Mouse (Mus musculus) right cerebral cortex, postnatal 10 days (tissue): ENCODE results near the gene Cdc42bpb.

Experiments used
- DNase-seq, 2 experiments: peaks; one replicate each; pipeline ENCODE4 v3.0.0; 2021; ENCODE audit warnings: low spot score in 2 of 2

The Cdc42bpb gene

DNA sequence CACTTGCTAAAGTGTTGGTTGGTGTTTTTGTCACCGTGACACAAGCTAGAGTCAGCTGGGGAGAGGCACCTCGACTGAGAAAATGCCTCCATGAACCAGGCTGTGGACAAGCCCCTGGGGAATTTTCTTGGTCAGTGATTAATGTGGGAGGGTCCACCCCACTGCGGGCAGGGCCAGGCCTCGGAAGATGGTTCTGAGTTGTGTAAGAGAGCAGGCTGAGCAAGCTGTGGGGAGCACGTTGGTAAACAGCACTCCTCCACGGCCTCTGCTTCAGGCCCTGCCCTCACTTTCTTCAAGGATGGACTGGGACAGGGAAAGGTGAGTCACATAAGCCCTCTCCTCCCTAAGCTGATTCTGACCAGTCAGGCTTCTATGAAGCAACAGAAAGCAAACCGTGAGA lies 36.8 kb downstream of the Cdc42bpb start:
- no peak for DNase-seq

DNA sequence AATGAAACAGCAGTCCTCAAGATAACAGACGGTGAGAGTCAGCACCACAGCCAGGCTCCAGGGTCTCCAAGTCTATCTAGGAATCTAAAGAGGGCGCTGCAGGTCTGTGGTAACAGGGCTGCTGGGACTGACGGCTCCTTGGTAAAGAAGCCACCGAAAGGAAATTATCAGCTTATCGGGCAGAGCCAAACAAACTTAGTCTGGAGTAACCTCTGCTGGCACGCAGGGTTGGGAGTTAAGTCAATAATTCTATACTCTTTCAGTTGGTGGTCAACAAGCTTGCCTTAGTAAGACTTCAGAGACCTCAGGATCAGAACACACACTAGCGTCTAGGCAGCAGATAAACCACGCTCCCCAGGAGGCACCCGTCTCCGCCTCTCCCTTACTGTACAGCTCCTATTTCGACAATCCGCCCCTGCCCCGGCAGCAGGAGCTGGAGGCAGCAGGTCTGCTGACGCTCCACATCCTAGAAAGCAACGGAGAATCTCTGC lies 39.6 kb downstream of the Cdc42bpb start:
- DNase-seq, result no peak

DNA sequence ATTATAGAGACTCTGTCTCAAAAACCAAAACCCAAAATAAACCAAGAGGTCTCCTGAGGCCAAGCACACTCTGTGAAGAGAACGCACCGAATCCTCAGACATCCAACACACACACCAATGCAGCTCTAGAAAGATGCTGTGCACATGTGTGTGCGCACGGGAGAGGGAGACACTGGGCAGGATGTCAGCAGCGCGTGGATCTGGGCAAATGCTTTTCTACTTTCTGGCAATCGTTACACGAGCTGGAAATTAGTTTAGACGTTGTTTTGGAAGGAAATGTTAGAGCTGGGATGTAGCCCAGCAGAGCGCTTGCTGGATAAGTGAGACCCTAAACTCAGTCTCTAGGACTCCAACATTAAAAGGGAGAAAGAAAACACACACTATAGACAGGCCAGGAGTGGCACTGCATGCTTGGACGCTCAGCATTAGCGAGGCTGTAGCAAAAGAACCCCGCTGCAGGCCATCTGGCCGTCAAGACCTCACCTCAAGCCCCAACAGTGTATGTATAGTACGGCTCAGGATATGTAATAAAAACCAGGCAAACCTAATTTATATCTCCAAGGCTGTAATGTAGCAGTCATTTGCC lies 44.4 kb downstream of the Cdc42bpb start:
- DNase-seq, result peak; percentile 69 to 72

DNA sequence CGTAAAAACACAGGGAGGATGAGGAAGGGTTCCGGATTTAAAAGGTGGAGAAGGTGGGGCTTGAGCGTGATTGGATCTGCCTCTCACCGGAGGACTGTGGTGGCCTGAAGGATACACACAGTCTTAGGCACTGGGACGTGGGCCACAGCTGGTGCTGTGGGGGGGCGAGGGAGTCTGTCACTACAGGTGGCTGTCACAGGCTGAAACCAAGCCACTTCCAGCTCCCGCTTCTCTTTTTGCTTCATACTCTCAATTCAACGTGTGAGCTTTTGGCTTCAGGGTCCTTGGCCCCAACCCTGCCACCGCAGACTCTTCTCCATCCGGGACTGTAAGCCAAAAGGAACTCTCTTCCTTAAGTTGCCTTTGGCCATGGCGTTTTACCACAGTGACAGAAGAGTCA lies 45.1 kb downstream of the Cdc42bpb start:
- no peak for DNase-seq

DNA sequence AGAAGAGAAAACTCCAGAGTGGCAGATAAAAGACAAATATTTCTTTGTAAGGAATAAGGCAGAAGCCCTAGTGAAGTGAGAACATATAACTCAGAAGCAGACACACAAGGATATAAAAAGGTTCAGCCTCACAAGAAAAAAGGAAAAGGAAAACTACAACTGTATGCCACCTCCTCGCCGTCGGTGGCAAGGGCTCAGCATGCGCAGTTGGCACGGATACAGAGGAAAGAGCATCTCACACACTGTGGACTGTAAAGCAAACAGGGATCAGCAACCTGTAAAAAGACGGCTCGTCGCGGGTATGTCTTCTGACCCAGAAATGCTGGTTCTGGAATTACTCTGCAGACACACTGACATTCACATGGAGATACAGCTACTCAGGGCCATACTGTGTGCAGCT lies 45.9 kb downstream of the Cdc42bpb start:
- DNase-seq, result no peak

DNA sequence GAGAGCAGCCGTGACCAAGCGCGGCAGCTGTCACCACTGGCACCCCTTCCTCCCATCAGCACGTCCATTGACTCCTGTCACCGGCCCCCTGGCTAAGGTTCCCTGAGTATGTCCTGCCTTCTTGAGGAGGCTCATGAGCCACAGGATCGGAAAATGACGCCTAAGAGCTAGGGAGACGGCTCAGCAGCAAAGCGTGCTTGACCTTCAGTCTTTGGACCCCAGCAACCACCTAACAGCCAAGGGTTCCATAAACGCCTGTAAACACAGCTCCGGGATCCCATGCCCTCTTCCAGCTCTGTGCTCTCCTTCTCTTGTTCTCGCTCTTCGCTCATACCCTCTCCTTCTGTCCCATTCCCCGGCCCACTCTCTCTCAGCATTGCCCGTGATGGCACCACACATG lies 48.2 kb downstream of the Cdc42bpb start:
- DNase-seq, result no peak

DNA sequence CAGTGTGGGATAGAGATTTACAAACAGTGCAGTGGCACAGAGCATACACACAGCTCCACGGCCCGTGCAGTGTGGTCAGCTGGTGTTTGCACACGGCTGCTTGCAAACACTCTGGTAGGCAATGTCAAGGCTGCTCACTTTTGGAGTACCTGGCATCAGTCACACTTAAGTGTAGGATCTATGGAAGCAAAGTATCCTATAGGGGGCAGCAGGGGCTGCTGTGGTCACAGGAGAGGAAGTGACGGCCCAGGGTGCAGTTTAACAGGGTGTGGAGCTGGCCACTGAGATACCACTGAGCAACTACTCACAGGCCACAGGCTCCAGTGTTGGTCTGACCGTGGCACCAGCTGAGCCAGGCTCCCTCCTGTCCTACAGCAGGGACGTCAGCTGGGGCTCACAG lies 49.2 kb downstream of the Cdc42bpb start:
- no peak for DNase-seq

DNA sequence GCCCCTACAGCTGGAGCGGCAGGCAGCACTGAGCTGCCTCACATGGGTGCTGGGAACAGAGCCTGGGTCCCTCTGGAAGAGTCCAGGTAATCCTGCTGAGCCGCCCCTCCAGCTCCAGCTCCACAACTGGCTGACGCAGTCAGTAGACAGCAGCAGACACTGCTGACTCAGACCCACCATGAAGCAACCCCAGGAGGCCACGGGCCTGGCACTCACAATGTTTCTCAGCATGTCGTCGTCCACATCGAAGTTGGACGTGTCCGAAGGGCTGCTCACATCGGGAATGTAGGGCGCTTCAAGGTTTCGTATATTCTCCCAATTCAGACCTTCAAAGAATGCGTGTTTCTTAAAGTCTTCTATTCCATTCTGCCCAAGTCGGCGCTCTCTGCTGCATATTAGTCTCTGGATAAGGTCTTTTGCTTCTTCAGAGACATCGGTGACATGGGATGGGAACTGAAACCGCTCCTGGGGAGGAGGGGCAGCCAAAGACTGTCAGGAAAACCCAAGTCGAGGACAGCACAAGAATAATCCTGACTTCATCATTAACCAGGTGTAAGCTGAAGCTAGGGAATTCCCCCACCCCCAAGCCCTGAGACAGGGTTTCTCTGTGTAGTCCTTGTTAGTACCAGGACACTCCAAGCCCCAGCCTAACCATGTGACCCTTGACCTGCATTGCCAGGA lies 51.6 kb downstream of the Cdc42bpb start:
- DNase-seq, result no peak

DNA sequence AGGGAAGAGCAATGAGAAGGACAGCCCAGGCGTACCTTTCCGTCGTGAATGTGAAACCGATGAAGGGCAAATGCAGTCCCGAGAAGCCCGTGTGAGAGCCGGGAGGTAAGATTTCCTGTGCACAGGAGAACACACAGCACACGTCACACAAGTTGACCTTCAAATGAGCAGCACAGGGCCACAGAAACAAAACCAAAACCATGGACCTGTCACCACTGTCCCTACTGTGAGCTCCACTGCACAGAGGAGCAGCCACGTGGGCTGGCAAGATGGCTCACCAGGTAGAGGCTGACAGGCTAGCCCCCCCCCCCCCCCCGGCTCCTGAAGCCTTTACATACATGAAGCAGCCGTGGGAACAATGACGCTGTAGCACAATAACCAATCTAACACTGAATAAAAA lies 52.6 kb downstream of the Cdc42bpb start:
- no peak for DNase-seq

DNA sequence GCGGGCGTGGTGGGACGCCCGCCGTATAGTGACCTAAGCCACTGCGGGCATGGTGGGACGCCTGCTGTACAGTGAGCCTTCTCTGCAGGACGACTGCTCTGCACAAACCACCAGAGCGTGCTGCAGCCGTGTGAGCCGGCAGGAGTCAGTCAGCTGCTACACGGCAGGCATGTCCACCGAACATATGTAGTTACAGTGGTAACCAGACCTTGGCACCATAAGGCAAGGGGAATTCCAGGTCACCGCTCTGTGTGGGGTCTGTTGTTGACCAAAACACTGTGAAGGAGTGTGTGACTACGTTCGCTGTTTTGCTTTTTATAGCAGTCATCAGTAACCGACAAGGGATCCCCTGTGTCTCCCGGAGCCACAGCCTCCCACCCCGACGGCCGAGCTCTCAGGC lies 53.0 kb downstream of the Cdc42bpb start:
- no peak for DNase-seq

DNA sequence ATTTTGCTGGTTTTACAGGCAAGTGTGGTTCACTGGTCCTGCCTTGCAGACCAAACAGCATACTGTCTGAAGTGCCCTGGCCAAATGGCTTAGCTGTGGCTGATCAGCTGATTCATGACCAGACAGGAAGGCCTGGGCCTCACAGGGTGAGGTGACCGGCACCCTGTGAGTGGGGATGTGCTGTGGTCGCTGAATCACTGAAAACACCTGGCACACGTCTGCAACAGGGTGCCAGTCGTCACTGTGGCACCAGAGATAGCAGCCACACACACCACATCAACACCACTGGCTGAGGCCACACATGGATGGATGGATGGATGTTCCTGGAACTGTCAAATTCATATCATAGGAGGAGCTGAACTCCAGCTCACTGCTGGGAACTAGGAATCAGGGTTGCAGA lies 54.1 kb downstream of the Cdc42bpb start:
- no peak for DNase-seq

DNA sequence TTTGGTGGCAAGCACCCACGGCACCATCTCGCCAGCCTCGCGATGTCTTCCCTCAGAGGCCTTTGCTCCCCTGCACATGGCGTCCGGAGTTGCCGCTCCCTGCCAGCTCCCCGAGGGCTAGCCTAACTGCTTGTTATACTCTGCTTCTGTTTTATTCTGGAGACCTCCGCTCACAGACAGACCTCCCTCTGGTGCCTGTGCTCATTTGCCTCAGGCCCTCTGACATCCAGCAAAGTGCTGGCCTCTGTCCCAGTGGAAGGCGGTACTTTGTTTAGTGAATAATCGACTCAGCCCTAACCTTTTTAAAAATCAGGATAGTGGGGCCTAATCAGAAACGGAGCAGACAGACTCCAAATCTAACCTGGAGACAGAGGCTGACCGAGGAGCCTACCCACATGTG lies 55.7 kb downstream of the Cdc42bpb start:
- DNase-seq, result peak in 1 of 2 experiments; percentile 61

DNA sequence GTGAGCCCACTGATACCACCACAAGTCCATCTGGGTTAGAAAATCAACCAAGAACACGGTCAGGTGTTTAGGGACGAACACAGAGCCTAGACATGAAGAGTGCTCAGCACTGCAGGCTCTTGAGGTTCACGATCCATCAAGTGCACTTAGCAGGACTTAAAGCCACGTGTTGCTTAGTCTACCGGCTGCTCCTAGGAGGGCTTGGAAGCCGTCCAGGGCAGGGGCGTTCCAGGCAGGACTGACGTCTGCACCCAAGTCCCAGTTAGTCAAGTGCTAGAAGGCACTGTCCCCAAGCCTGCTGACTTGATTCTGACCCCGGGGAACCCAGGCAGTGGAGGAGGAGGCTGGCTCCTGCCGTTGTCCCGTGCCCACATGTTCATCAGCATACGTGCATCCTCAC lies 57.0 kb downstream of the Cdc42bpb start:
- DNase-seq, result no peak

DNA sequence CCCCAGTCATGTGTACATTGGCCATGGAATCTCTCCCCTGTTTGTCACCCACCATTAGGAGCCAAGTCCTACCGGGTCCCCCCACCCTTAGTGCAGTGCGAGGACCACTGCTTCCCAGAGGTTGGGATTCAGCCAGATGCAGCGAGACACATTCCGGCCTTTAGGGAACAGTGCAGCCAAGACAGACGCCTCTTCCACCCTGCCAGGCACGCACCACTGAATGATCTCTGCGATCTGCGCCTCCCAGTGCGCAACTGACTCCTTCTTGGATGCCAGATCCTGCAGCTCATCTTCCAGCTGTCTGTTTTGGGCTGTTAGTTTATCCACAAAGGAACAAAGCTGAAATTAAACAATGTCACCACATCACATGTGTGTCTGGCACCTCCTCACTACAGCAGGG lies 59.8 kb downstream of the Cdc42bpb start:
- no peak for DNase-seq

DNA sequence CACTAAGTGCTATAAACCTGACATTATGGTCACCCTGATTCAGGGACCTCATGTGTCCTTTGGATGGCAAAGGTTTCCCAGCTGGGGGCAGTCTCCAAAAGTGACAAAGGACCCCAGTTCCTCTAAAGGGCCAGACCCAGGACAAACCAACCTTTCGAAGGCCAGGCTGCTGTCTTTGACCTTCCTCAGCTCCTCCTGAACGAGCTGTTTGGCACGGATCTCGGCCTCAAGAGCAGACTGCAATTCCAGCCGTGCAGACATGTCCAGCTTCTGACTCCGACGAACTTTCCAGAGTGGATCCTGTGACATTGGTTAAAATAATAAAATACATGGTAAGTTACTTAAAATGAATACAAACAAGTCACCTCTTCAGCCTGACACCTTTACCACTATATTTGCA lies 63.2 kb downstream of the Cdc42bpb start:
- no peak for DNase-seq

DNA sequence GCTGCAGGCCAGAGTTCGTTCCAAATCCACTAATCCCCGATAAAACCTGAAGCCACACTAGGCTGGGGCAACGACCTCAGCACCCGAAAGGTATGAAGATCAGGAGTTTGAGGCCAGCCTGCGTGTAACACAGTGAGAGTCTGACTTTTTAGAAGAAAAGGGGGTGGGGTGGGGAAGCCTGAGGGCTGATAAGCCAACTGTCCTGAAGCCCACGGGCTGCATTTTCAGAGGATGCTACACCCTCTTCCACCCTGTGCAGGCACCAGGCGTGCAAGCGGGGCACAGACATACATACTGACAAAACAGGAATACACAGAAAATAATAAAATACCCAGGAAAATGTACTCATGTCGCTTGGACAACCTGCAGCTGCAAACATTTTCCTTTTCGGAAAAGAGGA lies 65.7 kb downstream of the Cdc42bpb start:
- DNase-seq, result no peak

DNA sequence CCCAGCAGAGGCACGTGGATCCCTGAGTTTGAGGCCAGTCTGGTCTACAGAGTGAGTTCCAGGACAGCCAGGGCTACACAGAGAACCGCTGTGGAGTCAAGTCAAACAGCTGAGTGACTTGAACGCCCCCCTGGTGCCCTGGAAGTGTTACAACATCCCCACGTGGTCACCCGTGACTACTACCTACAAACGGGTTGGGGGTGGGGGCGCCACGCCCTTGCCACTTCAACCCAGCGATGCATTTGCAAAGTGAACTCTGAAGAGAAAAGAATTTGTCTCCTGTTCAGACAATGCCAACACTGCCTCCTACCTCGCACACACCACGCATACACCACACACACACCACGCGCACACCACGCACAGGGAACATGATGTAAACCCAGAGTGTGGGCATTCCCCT lies 67.6 kb downstream of the Cdc42bpb start:
- no peak for DNase-seq

DNA sequence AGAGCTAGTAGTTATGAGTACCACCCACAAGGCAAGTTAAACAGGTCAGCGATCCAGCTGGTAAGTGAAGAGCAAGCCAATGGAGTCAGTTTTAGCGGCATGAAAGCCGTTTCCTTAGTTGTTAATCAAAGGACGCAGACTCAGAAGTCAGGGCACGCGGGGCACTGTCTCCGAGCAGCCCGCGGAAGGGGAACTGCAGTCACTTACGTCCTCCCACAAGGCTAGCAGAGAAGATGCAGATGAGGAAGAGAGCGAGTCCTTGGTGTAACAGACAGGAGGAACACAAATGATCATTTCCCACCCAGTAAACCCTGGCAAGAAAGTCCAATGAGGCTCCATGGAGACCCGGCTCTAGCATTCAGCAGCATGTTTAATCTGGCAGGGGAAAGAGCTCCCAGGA lies 68.3 kb downstream of the Cdc42bpb start:
- DNase-seq, result no peak

DNA sequence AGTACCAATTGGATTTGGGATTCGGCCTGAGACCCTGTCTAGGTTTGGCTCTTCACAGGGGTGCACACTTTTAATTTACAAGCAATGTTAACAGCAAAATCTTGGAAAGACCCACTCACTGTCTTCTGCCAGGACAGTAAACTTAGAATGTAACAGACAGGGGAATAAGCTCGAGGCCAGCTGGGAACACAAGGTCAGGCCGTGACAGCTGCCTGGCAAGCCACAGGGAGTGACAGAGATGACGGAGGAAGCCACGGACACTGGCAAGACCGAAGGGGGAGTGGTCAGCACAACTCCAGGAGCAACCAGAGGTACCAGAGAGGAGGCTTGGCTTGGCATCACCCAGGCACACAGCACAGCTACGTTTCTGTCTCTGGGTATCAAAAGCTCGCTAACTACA lies 70.7 kb downstream of the Cdc42bpb start:
- DNase-seq, result no peak

DNA sequence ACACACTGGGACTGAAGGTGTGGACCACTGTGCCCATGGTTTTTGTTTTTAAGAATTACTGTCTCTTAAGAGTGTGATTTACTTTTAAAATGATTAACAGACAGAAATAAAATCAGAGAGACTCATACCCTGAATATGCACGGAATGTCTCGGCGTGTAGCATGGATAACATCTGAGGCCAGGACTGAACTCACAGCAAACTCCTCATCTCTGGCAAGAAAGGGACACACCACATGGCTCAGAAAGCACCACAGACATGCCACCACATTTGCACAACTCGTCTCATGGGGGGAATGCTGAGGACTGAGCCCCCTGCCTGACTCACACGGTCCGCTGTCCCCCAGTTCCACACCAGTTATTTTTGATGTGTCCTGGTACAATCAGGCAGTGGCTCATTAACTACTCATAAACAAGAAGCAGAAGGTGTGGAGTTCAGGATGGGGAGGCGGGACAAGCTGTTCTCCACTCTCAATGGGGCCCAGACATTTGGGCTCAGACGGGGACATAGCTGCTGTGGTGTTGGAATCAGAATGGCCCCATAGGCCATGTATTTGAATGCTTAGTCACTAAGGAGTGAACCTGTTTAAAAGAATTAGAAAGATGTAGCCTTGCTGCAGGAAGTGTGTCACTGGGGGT lies 73.7 kb downstream of the Cdc42bpb start:
- DNase-seq, result no peak

DNA sequence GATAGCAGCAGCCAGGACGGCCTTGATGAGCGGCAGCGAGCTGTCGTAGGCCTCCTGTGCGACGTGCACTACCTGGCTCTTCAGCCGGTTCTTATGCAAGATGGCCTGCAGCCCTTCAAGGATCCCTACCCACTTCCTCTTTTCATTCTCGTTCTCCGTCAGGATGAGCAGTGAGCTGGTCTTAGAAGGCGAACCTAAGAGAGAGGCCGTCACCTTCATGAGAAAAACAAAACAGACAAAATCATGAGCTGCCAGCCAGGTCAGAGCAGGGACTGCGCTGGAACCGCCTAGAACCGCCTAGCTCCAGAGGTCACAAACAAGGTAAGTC lies 75.5 kb downstream of the Cdc42bpb start:
- no peak for DNase-seq

DNA sequence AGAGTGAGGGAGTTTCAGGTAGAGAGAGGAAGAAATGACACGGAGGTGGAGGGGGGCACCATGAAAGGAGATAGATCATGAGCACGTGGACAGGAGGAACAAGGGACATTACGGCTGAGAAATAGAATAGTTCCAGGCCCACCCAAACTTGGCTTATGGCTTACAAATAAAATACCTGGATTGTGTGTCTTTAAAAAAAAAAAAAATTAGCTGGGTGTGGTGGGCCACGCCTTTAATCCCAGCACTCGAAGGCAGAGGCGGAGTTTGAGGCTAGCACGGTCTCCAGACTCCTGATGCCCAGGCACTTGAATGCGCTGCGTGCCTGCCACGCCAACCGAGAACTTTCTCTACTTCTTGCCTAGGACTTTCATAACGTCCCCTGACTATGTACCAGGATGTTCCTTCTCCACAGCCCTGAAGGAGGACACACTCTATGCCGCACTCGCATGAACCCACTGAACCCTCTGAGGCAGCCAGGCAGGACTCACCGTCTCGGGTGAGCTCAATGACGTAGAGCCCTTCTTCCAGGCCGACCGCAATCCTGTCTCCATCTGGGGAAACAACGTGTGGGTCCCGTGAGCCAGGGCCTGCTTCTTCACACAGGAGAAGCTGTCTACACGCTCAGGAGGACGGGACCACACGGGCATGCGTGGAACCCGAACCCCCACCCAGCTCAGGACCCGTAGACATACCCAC lies 76.0 kb downstream of the Cdc42bpb start:
- DNase-seq, result no peak

DNA sequence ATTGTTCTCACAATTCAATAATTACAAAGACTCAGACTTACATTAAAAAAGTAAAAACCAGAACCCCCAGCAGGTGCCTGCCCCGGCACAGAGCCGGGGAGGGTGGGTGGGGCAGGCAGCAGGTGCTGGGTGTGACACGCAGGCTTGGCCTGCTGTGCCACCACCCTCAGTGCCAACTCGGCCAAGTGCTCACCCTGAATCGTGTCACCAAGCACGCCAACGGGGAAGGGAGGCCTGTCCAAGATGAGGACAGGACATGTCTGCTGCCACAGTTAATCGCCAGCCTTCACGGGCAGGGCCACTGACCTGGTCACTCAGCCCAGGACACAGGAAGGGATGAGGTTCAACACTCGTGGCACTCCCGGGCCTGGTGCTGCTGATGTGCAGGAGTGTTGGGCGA lies 84.5 kb downstream of the Cdc42bpb start:
- DNase-seq, result peak in 1 of 2 experiments; percentile 22
